Mouse (Mus musculus): ENCODE measurements at regions not wholly inside any gene's neighbourhood (a gene's known extent, or its start where the extent isn't known, plus 50 kb on each side); places are given as distances from the start of the nearest gene placed in this dataset.
"Not testable (repeated sequence)": the region's sequence is repeated elsewhere in the genome, so short reads cannot be mapped to it uniquely, and the experiment has no call there.

- peak; percentile 48 to 82 for DNase-seq (ENCODE audit: low spot score in 2 of 2)
These were observed 124.0 kb downstream of the Akain1 start for GRCm38 (mm10) chr17:69563165-69563564.

GRCm38 (mm10) chr17:69571070-69571669 is 132.0 kb downstream of the Akain1 start:
- not testable (repeated sequence) for DNase-seq (ENCODE audit: low spot score in 2 of 2)

GRCm38 (mm10) chr17:69590553-69590952 is 151.4 kb downstream of the Akain1 start:
- no peak for DNase-seq (ENCODE audit: low spot score in 2 of 2)

- no peak for DNase-seq (ENCODE audit: low spot score in 2 of 2)
These were observed 158.7 kb downstream of the Akain1 start for GRCm38 (mm10) chr17:69597773-69598295.

- peak; percentile 7 to 70 for DNase-seq (ENCODE audit: low spot score in 2 of 2)
These were observed 159.3 kb downstream of the Akain1 start for GRCm38 (mm10) chr17:69598461-69598860.

GRCm38 (mm10) chr17:69603596-69603995 is 164.5 kb downstream of the Akain1 start:
- no peak for DNase-seq (ENCODE audit: low spot score in 2 of 2)

- DNase-seq (ENCODE audit: low spot score in 2 of 2) = peak; percentile 30 to 80
These were observed 165.6 kb downstream of the Akain1 start for GRCm38 (mm10) chr17:69604698-69605097.

- DNase-seq (ENCODE audit: low spot score in 2 of 2) = no peak
These were observed 166.3 kb downstream of the Akain1 start for GRCm38 (mm10) chr17:69605458-69605857.

GRCm38 (mm10) chr17:69631411-69631810 is 192.3 kb downstream of the Akain1 start:
- DNase-seq (ENCODE audit: low spot score in 2 of 2) = no peak

- DNase-seq (ENCODE audit: low spot score in 2 of 2) = not testable (repeated sequence)
These were observed 211.4 kb downstream of the Akain1 start for GRCm38 (mm10) chr17:69650496-69650895.

GRCm38 (mm10) chr17:69654586-69654985 is 215.5 kb downstream of the Akain1 start:
- no peak for DNase-seq (ENCODE audit: low spot score in 2 of 2)

- DNase-seq (ENCODE audit: low spot score in 2 of 2) = peak; percentile 32 to 68
These were observed 233.4 kb downstream of the Akain1 start for GRCm38 (mm10) chr17:69672530-69672929.

- DNase-seq (ENCODE audit: low spot score in 2 of 2) = peak; percentile 15 to 58
These were observed 244.0 kb downstream of the Akain1 start for GRCm38 (mm10) chr17:69683091-69683490.

- no peak for DNase-seq (ENCODE audit: low spot score in 2 of 2)
These were observed 246.6 kb downstream of the Akain1 start for GRCm38 (mm10) chr17:69685625-69686257.

GRCm38 (mm10) chr17:69686383-69686782 is 247.3 kb downstream of the Akain1 start:
- no peak for DNase-seq (ENCODE audit: low spot score in 2 of 2)

GRCm38 (mm10) chr17:69695341-69695740 is 256.2 kb downstream of the Akain1 start:
- DNase-seq (ENCODE audit: low spot score in 2 of 2) = peak; percentile 73 to 86

- no peak for DNase-seq (ENCODE audit: low spot score in 2 of 2)
These were observed 241.5 kb upstream of the Dlgap1 start for GRCm38 (mm10) chr17:69727325-69727724.

GRCm38 (mm10) chr17:69732981-69733380 is 235.9 kb upstream of the Dlgap1 start:
- DNase-seq (ENCODE audit: low spot score in 2 of 2) = no peak

- peak in 1 of 2 experiments; percentile 26 for DNase-seq (ENCODE audit: low spot score in 2 of 2)
These were observed 232.3 kb upstream of the Dlgap1 start for GRCm38 (mm10) chr17:69736379-69737096.

GRCm38 (mm10) chr17:69769002-69769421 is 199.9 kb upstream of the Dlgap1 start:
- DNase-seq (ENCODE audit: low spot score in 2 of 2) = peak; percentile 64 to 91

GRCm38 (mm10) chr17:69770046-69770445 is 198.8 kb upstream of the Dlgap1 start:
- DNase-seq (ENCODE audit: low spot score in 2 of 2) = peak; percentile 82 to 90

GRCm38 (mm10) chr17:69781201-69781600 is 187.7 kb upstream of the Dlgap1 start:
- DNase-seq (ENCODE audit: low spot score in 2 of 2) = no peak
